Mouse (Mus musculus): ENCODE data around the gene Gga1. TPM values are rescaled to one million over a fixed set of nuclear protein-coding genes. Genes with fewer than 3 reads are reported as not detected.

Gene Gga1
- total and polyA plus RNA-seq, 3 experiments: 42.2 to 52.7 (median 44.4) TPM

DNA sequence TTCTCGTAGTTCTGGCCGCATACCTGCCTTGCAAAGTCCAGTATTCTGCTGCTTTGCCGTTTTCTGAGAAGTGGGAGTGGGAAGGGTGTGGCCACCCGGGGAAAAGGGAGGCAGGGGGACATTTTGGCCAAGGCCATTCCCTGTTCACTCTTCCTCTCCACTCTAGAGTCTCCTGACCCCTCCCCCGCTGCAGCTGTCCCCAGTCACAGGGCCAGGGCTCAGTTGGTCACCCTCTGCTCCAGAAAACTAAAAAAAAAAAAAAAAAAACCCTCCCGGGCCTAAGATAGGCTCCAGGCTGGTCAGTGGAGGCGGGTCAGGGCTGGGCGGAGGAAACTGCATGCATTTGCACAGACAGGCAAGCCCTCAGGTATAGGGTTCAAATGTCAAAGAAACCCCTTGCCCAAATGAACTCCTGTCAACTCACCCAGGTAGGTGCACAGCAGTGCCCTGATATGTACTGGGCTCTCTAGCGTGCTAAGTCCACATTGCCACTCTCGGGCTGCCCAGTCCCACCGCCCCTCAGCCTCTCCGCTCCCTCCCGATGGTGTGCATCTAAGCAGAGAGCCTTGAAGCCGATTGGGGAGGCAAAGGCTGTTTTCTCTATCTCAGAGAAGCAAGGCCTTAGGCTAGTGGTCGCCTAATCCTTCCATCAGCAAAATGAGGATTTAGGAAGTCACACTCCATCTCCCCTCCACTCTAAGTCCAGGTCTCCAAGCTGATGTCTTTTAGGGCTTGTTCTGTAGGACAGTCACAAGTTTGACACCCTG lies 50.2 kb downstream of the Gga1 start:
- WGBS: 20% methylated on average over 15 of the region's 15 CpGs
- H3K4me3 ChIP-seq: peak overlapping the region; percentile 52
- H3K27me3 ChIP-seq (ENCODE audit: control insufficient read depth, insufficient read depth, low read length): no peaks in the 10 kb centered on the region
- peak overlapping the region; percentile 71 for H3K9ac ChIP-seq (ENCODE audit: low read depth, low read length)
- no peaks in the 10 kb centered on the region for H3K79me2 ChIP-seq (replicated peaks; ENCODE audit: control insufficient read depth, insufficient read depth, low read length)
- peak; percentile 55 to 58 for DNase-seq
- TF ChIP-seq POLR2A (IDR thresholded peaks at IDR 0.05; ENCODE audit: insufficient read depth, low read depth, low read length) (no peak), CTCF (IDR thresholded peaks at IDR 0.05) (no peak), EP300 (IDR thresholded peaks at IDR 0.05; ENCODE audit: insufficient read depth, low read depth, low read length) (no peak)
- peaks cover 17% of the 10 kb centered on the region for H3K4me1 ChIP-seq (ENCODE audit: control insufficient read depth, insufficient read depth, low read length)
- H3K27ac ChIP-seq: peak overlapping the region; percentile 97
- intact Hi-C loops (cut with DNase I): no loop called here
- no peaks in the 10 kb centered on the region for H3K36me3 ChIP-seq (ENCODE audit: control insufficient read depth, insufficient read depth, low read length)

- WGBS: under 1% methylated on average over 33 of the region's 35 CpGs
Observed at GRCm38 (mm10) chr15:78927788-78928457, 50.9 kb downstream of the Gga1 start.

DNA sequence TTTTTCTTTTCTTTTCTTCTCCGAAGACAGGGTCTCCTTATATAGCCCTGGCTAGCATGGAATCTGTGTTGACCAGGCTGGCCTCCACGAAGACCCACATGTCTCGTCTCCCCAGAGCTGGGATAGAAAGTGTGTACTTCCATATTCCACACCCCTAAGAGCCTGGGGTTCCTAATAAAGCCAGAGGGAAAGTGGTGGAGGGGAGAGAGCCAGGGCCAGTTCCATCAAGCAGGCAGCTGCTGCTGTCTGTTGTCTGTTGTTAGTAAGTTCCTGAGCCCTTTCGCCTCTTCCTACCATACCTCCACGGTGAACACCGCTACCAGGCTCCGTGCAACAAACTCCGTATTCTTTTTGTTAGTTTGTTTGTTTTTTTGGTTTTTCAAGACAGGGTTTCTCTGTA lies 51.5 kb downstream of the Gga1 start:
- TF ChIP-seq EP300 (IDR thresholded peaks at IDR 0.05; ENCODE audit: insufficient read depth, low read depth, low read length) (no peak), POLR2A (IDR thresholded peaks at IDR 0.05; ENCODE audit: insufficient read depth, low read depth, low read length) (no peak), CTCF (IDR thresholded peaks at IDR 0.05) (no peak)
- Histone ChIP-seq H3K79me2 (replicated peaks; ENCODE audit: control insufficient read depth, insufficient read depth, low read length) (no peaks in the 10 kb centered on the region), H3K36me3 (ENCODE audit: control insufficient read depth, insufficient read depth, low read length) (no peaks in the 10 kb centered on the region), H3K27me3 (ENCODE audit: control insufficient read depth, insufficient read depth, low read length) (no peaks in the 10 kb centered on the region), H3K4me1 (ENCODE audit: control insufficient read depth, insufficient read depth, low read length) (peaks cover 17% of the 10 kb centered on the region), H3K4me3 (0 out of 2 replicates have a peak overlapping the region, but pooled peaks have one; percentile 1), H3K9ac (ENCODE audit: low read depth, low read length) (no peak overlapping the region), H3K27ac (peak overlapping the region; percentile 47; the same call in 1 of the 2 replicates)
- intact Hi-C loops (cut with DNase I): no loop called here
- DNase-seq: no peak
- WGBS: 47% methylated on average over 8 of the region's 8 CpGs

More at GRCm38 (mm10) chr15:78927788-78928457, 50.9 kb downstream of the Gga1 start:
- TF ChIP-seq CTCF (IDR thresholded peaks at IDR 0.05): no peak
- 0 out of 2 replicates have a peak, but pooled peaks have one; percentile 32 for TF ChIP-seq EP300 (IDR thresholded peaks at IDR 0.05; ENCODE audit: insufficient read depth, low read depth, low read length)
- TF ChIP-seq POLR2A (IDR thresholded peaks at IDR 0.05; ENCODE audit: insufficient read depth, low read depth, low read length): peak; percentile 70
- intact Hi-C loops (cut with DNase I): no loop called here
- Histone ChIP-seq H3K4me1 (ENCODE audit: control insufficient read depth, insufficient read depth, low read length) (peaks cover 17% of the 10 kb centered on the region), H3K4me3 (peak overlapping the region; percentile 52), H3K36me3 (ENCODE audit: control insufficient read depth, insufficient read depth, low read length) (no peaks in the 10 kb centered on the region), H3K9ac (ENCODE audit: low read depth, low read length) (peak overlapping the region; percentile 42), H3K27me3 (ENCODE audit: control insufficient read depth, insufficient read depth, low read length) (no peaks in the 10 kb centered on the region), H3K79me2 (replicated peaks; ENCODE audit: control insufficient read depth, insufficient read depth, low read length) (no peaks in the 10 kb centered on the region), H3K27ac (peak overlapping the region; percentile 97)
- DNase-seq: peak; percentile 75 to 87

- intact Hi-C loops (cut with DNase I): no loop called here
- TF ChIP-seq POLR2A (IDR thresholded peaks at IDR 0.05; ENCODE audit: insufficient read depth, low read depth, low read length): no peak
- no peak for TF ChIP-seq CTCF (IDR thresholded peaks at IDR 0.05)
- no peak for TF ChIP-seq EP300 (IDR thresholded peaks at IDR 0.05; ENCODE audit: insufficient read depth, low read depth, low read length)
- peaks cover 15% of the 10 kb centered on the region for H3K4me1 ChIP-seq (ENCODE audit: control insufficient read depth, insufficient read depth, low read length)
- DNase-seq: no peak
- no peak overlapping the region for H3K9ac ChIP-seq (ENCODE audit: low read depth, low read length)
- no peak overlapping the region for H3K27ac ChIP-seq
- H3K36me3 ChIP-seq (ENCODE audit: control insufficient read depth, insufficient read depth, low read length): no peaks in the 10 kb centered on the region
- H3K79me2 ChIP-seq (replicated peaks; ENCODE audit: control insufficient read depth, insufficient read depth, low read length): no peaks in the 10 kb centered on the region
- H3K4me3 ChIP-seq: no peak overlapping the region
- no peaks in the 10 kb centered on the region for H3K27me3 ChIP-seq (ENCODE audit: control insufficient read depth, insufficient read depth, low read length)
- WGBS: 86% methylated on average over 6 of the region's 6 CpGs
Observed at GRCm38 (mm10) chr15:78930192-78930706, 53.3 kb downstream of the Gga1 start.

DNA sequence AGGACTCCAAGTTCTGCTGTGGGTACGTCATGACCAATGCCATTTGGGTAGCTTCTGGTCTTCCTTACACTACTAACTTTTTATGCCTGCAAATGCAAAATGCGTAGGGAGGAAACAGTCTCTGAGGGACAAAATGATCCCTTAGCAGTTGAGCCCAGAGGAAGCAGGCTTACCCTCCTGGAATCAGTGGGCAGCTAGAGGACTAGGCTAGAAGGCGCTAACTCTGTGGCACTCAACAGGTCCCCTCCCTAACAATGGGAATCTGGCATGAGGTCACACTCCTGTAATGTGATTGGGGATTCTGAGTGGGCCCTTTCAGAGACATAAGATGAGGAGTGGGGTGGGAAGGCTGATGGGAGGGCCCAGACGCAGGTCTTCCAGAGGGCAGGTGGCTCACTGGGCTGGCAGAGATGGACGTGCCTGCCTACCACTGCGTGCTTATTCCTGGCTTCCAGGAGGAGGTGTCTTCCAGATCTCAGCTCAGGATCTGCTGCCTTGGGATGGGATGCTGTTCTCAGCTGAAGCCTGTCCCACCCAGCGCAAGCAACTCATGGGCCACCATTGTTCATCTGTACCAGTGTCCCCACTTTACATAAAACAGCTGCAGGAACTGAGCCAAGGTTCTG lies 53.9 kb downstream of the Gga1 start:
- no peak for TF ChIP-seq EP300 (IDR thresholded peaks at IDR 0.05; ENCODE audit: insufficient read depth, low read depth, low read length)
- no peak for TF ChIP-seq CTCF (IDR thresholded peaks at IDR 0.05)
- TF ChIP-seq POLR2A (IDR thresholded peaks at IDR 0.05; ENCODE audit: insufficient read depth, low read depth, low read length): no peak
- DNase-seq: no peak
- Histone ChIP-seq H3K9ac (ENCODE audit: low read depth, low read length) (no peak overlapping the region), H3K4me3 (no peak overlapping the region), H3K36me3 (ENCODE audit: control insufficient read depth, insufficient read depth, low read length) (no peaks in the 10 kb centered on the region), H3K27me3 (ENCODE audit: control insufficient read depth, insufficient read depth, low read length) (no peaks in the 10 kb centered on the region), H3K4me1 (ENCODE audit: control insufficient read depth, insufficient read depth, low read length) (peaks cover 11% of the 10 kb centered on the region), H3K27ac (no peak overlapping the region), H3K79me2 (replicated peaks; ENCODE audit: control insufficient read depth, insufficient read depth, low read length) (no peaks in the 10 kb centered on the region)
- WGBS: 85% methylated on average over 7 of the region's 7 CpGs
- intact Hi-C loops (cut with DNase I): loop anchor here (1.0 kb wide), 1 partner anchor 16 kb away; no protein-coding TSS in a partner anchor

All from heart, adult 2 months (tissue).